Mouse (Mus musculus): ENCODE data around the gene Acsl1. TPM values are rescaled to one million over a fixed set of nuclear protein-coding genes. Genes with fewer than 3 reads are reported as not detected.

Acsl1 gene
- polyA plus RNA-seq, 1 experiment from 2014 or later = 16.1 TPM

GRCm38 (mm10) chr8:46490821-46491220 lies 20.0 kb downstream of the Acsl1 start:
- no peaks in the 10 kb centered on the region for H3K36me3 ChIP-seq (ENCODE audit: control insufficient read depth, insufficient read depth, low read length)
- H3K4me3 ChIP-seq (ENCODE audit: low read length) = no peak overlapping the region
- H3K27ac ChIP-seq (ENCODE audit: low read depth, low read length) = no peak overlapping the region
- no peaks in the 10 kb centered on the region for H3K27me3 ChIP-seq (ENCODE audit: control insufficient read depth, insufficient read depth, low read length)
- no peaks in the 10 kb centered on the region for H3K9me3 ChIP-seq (ENCODE audit: control insufficient read depth, low read length)
- H3K4me2 ChIP-seq (replicated peaks; ENCODE audit: low read depth, low read length) = no peak overlapping the region
- WGBS = 87% methylated on average over 6 of the region's 6 CpGs
- no peaks in the 10 kb centered on the region for H3K4me1 ChIP-seq (ENCODE audit: control insufficient read depth, insufficient read depth, low read length)
- no peak overlapping the region for H3K9ac ChIP-seq (ENCODE audit: low read depth, low read length)
- no peak for ATAC-seq (ENCODE audit: low FRiP score, low TSS enrichment)

GRCm38 (mm10) chr8:46493495-46494170 lies 22.8 kb downstream of the Acsl1 start:
- Histone ChIP-seq H3K9ac (ENCODE audit: low read depth, low read length) (no peak overlapping the region), H3K36me3 (ENCODE audit: control insufficient read depth, insufficient read depth, low read length) (no peaks in the 10 kb centered on the region), H3K27me3 (ENCODE audit: control insufficient read depth, insufficient read depth, low read length) (no peaks in the 10 kb centered on the region), H3K27ac (ENCODE audit: low read depth, low read length) (no peak overlapping the region), H3K4me2 (replicated peaks; ENCODE audit: low read depth, low read length) (no peak overlapping the region), H3K9me3 (ENCODE audit: control insufficient read depth, low read length) (no peaks in the 10 kb centered on the region), H3K4me3 (ENCODE audit: low read length) (no peak overlapping the region), H3K4me1 (ENCODE audit: control insufficient read depth, insufficient read depth, low read length) (no peaks in the 10 kb centered on the region)
- ATAC-seq (ENCODE audit: low FRiP score, low TSS enrichment) = no peak
- 84% methylated on average over 11 of the region's 11 CpGs for whole genome bisulfite sequencing

GRCm38 (mm10) chr8:46496852-46497251 lies 26.0 kb downstream of the Acsl1 start:
- H3K36me3 ChIP-seq (ENCODE audit: control insufficient read depth, insufficient read depth, low read length) = no peaks in the 10 kb centered on the region
- ATAC-seq (ENCODE audit: low FRiP score, low TSS enrichment) = no peak
- H3K27ac ChIP-seq (ENCODE audit: low read depth, low read length) = no peak overlapping the region
- no peak overlapping the region for H3K9ac ChIP-seq (ENCODE audit: low read depth, low read length)
- no peak overlapping the region for H3K4me2 ChIP-seq (replicated peaks; ENCODE audit: low read depth, low read length)
- 78% methylated on average over 6 of the region's 6 CpGs for WGBS
- H3K4me1 ChIP-seq (ENCODE audit: control insufficient read depth, insufficient read depth, low read length) = no peaks in the 10 kb centered on the region; the same call in 1 of the 2 replicates
- no peaks in the 10 kb centered on the region for H3K27me3 ChIP-seq (ENCODE audit: control insufficient read depth, insufficient read depth, low read length)
- H3K9me3 ChIP-seq (ENCODE audit: control insufficient read depth, low read length) = no peaks in the 10 kb centered on the region
- no peak overlapping the region for H3K4me3 ChIP-seq (ENCODE audit: low read length)

GRCm38 (mm10) chr8:46497314-46498011 lies 26.6 kb downstream of the Acsl1 start:
- no peak overlapping the region for H3K9ac ChIP-seq (ENCODE audit: low read depth, low read length)
- no peaks in the 10 kb centered on the region; the same call in 1 of the 2 replicates for H3K4me1 ChIP-seq (ENCODE audit: control insufficient read depth, insufficient read depth, low read length)
- H3K9me3 ChIP-seq (ENCODE audit: control insufficient read depth, low read length) = no peaks in the 10 kb centered on the region
- H3K27ac ChIP-seq (ENCODE audit: low read depth, low read length) = no peak overlapping the region
- no peak for ATAC-seq (ENCODE audit: low FRiP score, low TSS enrichment)
- H3K36me3 ChIP-seq (ENCODE audit: control insufficient read depth, insufficient read depth, low read length) = no peaks in the 10 kb centered on the region
- 68% methylated on average over 15 of the region's 15 CpGs for WGBS
- no peaks in the 10 kb centered on the region for H3K27me3 ChIP-seq (ENCODE audit: control insufficient read depth, insufficient read depth, low read length)
- H3K4me3 ChIP-seq (ENCODE audit: low read length) = no peak overlapping the region
- no peak overlapping the region for H3K4me2 ChIP-seq (replicated peaks; ENCODE audit: low read depth, low read length)

- Histone ChIP-seq H3K4me1 (ENCODE audit: control insufficient read depth, insufficient read depth, low read length) (peaks cover 3% of the 10 kb centered on the region; the same call in 1 of the 2 replicates), H3K27ac (ENCODE audit: low read depth, low read length) (peak overlapping the region; percentile 20; the same call in 1 of the 2 replicates), H3K9me3 (ENCODE audit: control insufficient read depth, low read length) (no peaks in the 10 kb centered on the region), H3K4me3 (ENCODE audit: low read length) (no peak overlapping the region), H3K9ac (ENCODE audit: low read depth, low read length) (no peak overlapping the region), H3K4me2 (replicated peaks; ENCODE audit: low read depth, low read length) (peak overlapping the region; percentile 31), H3K27me3 (ENCODE audit: control insufficient read depth, insufficient read depth, low read length) (no peaks in the 10 kb centered on the region), H3K36me3 (ENCODE audit: control insufficient read depth, insufficient read depth, low read length) (no peaks in the 10 kb centered on the region)
- 21% methylated on average over 19 of the region's 19 CpGs for WGBS
- peak; percentile 94 for ATAC-seq (ENCODE audit: low FRiP score, low TSS enrichment)
These were observed 28.7 kb downstream of the Acsl1 start for GRCm38 (mm10) chr8:46499376-46500061.

- no peaks in the 10 kb centered on the region for H3K9me3 ChIP-seq (ENCODE audit: control insufficient read depth, low read length)
- no peak for ATAC-seq (ENCODE audit: low FRiP score, low TSS enrichment)
- no peaks in the 10 kb centered on the region for H3K27me3 ChIP-seq (ENCODE audit: control insufficient read depth, insufficient read depth, low read length)
- H3K4me2 ChIP-seq (replicated peaks; ENCODE audit: low read depth, low read length) = peak overlapping the region; percentile 37
- peak overlapping the region; percentile 38; the same call in 1 of the 2 replicates for H3K9ac ChIP-seq (ENCODE audit: low read depth, low read length)
- H3K4me3 ChIP-seq (ENCODE audit: low read length) = peak overlapping the region; percentile 33
- no peaks in the 10 kb centered on the region for H3K36me3 ChIP-seq (ENCODE audit: control insufficient read depth, insufficient read depth, low read length)
- H3K27ac ChIP-seq (ENCODE audit: low read depth, low read length) = no peak overlapping the region
- WGBS = 31% methylated on average over 19 of the region's 19 CpGs
- H3K4me1 ChIP-seq (ENCODE audit: control insufficient read depth, insufficient read depth, low read length) = peaks cover 4% of the 10 kb centered on the region; the same call in 1 of the 2 replicates
These were observed 31.7 kb downstream of the Acsl1 start for GRCm38 (mm10) chr8:46502333-46503071.

- peak overlapping the region; percentile 33 for H3K4me3 ChIP-seq (ENCODE audit: low read length)
- H3K27ac ChIP-seq (ENCODE audit: low read depth, low read length) = no peak overlapping the region
- no peak for ATAC-seq (ENCODE audit: low FRiP score, low TSS enrichment)
- WGBS = 81% methylated on average over 12 of the region's 12 CpGs
- peak overlapping the region; percentile 37 for H3K4me2 ChIP-seq (replicated peaks; ENCODE audit: low read depth, low read length)
- H3K9me3 ChIP-seq (ENCODE audit: control insufficient read depth, low read length) = no peaks in the 10 kb centered on the region
- H3K36me3 ChIP-seq (ENCODE audit: control insufficient read depth, insufficient read depth, low read length) = no peaks in the 10 kb centered on the region
- peaks cover 4% of the 10 kb centered on the region; the same call in 1 of the 2 replicates for H3K4me1 ChIP-seq (ENCODE audit: control insufficient read depth, insufficient read depth, low read length)
- peak overlapping the region; percentile 38; the same call in 1 of the 2 replicates for H3K9ac ChIP-seq (ENCODE audit: low read depth, low read length)
- no peaks in the 10 kb centered on the region for H3K27me3 ChIP-seq (ENCODE audit: control insufficient read depth, insufficient read depth, low read length)
These were observed 32.3 kb downstream of the Acsl1 start for GRCm38 (mm10) chr8:46503072-46503695.

- H3K4me3 ChIP-seq (ENCODE audit: low read length) = no peak overlapping the region
- H3K9me3 ChIP-seq (ENCODE audit: control insufficient read depth, low read length) = no peaks in the 10 kb centered on the region
- no peaks in the 10 kb centered on the region for H3K27me3 ChIP-seq (ENCODE audit: control insufficient read depth, insufficient read depth, low read length)
- WGBS = 43% methylated on average over 3 of the region's 3 CpGs
- H3K36me3 ChIP-seq (ENCODE audit: control insufficient read depth, insufficient read depth, low read length) = no peaks in the 10 kb centered on the region
- no peak for ATAC-seq (ENCODE audit: low FRiP score, low TSS enrichment)
- no peak overlapping the region for H3K9ac ChIP-seq (ENCODE audit: low read depth, low read length)
- H3K4me1 ChIP-seq (ENCODE audit: control insufficient read depth, insufficient read depth, low read length) = peaks cover 4% of the 10 kb centered on the region; the same call in 1 of the 2 replicates
- no peak overlapping the region for H3K4me2 ChIP-seq (replicated peaks; ENCODE audit: low read depth, low read length)
- no peak overlapping the region for H3K27ac ChIP-seq (ENCODE audit: low read depth, low read length)
These were observed 33.4 kb downstream of the Acsl1 start for GRCm38 (mm10) chr8:46504196-46504595.
